ENCODE assay signal across 8 mouse cellular contexts in the genomic region with DNA sequence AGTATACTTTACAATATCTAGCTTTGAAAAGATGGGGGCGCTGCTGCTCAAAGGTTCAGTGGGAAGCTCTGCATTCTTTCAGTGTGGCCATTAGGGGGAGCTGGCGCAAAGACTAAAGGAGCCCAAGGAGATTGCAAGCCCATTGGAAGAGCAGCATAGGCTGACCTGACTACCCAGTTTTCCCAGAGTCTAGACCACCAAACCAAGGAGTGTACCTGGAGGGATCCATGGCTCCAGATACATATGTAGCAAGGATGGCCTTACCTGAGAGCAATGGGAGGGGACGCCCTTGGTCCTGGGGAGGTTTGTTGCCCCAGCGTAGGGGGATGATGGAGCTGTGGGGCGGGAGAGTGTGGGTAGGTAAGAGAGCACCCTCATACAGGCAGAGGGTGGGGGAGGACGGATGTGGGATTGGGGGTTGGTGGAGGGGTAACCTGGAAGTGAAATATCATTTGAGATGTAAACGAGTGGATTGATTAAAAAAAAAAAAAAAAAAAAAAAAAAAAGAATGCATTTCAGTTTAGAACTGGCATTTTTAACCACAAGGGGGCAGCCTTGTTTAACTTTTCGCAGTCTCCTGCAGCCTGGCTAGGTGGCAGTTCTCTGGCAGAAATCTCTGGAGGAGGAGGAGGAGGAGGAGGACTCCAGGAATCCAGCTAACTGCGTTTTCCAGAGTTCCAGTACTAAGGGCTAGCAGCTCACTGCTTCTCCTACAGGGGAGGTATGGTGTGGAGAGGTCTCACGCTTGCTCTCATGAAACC. TPM values are rescaled to one million over a fixed set of nuclear protein-coding genes. Genes with fewer than 3 reads are reported as not detected.
DNase-seq lines count a peak whose midpoint lies in the region; ATAC-seq and TF ChIP-seq lines count a peak whose summit lies in the region.

No protein-coding gene starts in this region.

- DNase-seq in CD4-positive helper T cell, adult 2 months (ENCODE audit: low read depth, low spot score), result peak; percentile 38
- peak; percentile 92 for DNase-seq in brain, adult 2 months (ENCODE audit: low read depth, low spot score)
- DNase-seq in kidney, postnatal 14 days, result peak; percentile 76
- peak; percentile 67 for DNase-seq in neural tube, embryonic 10.5 days (ENCODE audit: extremely low spot score, low spot score)

- H3K4me3 ChIP-seq in embryonic fibroblast, embryonic 13.5 days (ENCODE audit: insufficient read depth, low read length), result no peak overlapping the region
- no peak overlapping the region for H3K4me3 ChIP-seq in heart, embryonic 14.5 days (ENCODE audit: control insufficient read depth in 1 of 2, insufficient read depth in 1 of 2, low read depth in 1 of 2, low read length in 2 of 2)
- peak overlapping the region; percentile 9; the same call in 1 of the 2 replicates for H3K4me3 ChIP-seq in liver, embryonic 12.5 days
- no peak overlapping the region for H3K4me3 ChIP-seq in stomach, embryonic 16.5 days (replicated peaks; ENCODE audit: low read length)

- no peaks in the 10 kb centered on the region; the same call in 1 of the 2 replicates for H3K4me1 ChIP-seq in embryonic fibroblast, embryonic 13.5 days (ENCODE audit: control insufficient read depth, insufficient read depth, low read length)
- H3K4me1 ChIP-seq in heart, embryonic 14.5 days (ENCODE audit: control insufficient read depth in 2 of 2, insufficient read depth in 2 of 2, low read length in 2 of 2), result 0 out of 4 replicates have a peak, but pooled peaks cover 0 to 3% of the 10 kb centered on the region in 2 experiments
- H3K4me1 ChIP-seq in liver, embryonic 12.5 days, result peaks cover 3% of the 10 kb centered on the region; the same call in 1 of the 2 replicates
- no peaks in the 10 kb centered on the region for H3K4me1 ChIP-seq in stomach, embryonic 16.5 days (ENCODE audit: control insufficient read depth, insufficient read depth, low read length)

- no peaks in the 10 kb centered on the region for H3K27me3 ChIP-seq in heart, embryonic 14.5 days (ENCODE audit: control insufficient read depth, insufficient read depth, low read length)
- H3K27me3 ChIP-seq in liver, embryonic 12.5 days (replicated peaks), result peaks cover 22% of the 10 kb centered on the region; the same call in 1 of the 2 replicates
- no peaks in the 10 kb centered on the region for H3K27me3 ChIP-seq in stomach, embryonic 16.5 days (ENCODE audit: control insufficient read depth, insufficient read depth, low read length)

- no peak overlapping the region for H3K27ac ChIP-seq in embryonic fibroblast, embryonic 13.5 days (ENCODE audit: insufficient read depth, low read length)
- H3K27ac ChIP-seq in heart, embryonic 14.5 days (replicated peaks in 1 of 2; ENCODE audit: control insufficient read depth in 1 of 2, insufficient read depth in 1 of 2, low read depth in 2 of 2, low read length in 2 of 2), result no peak overlapping the region
- H3K27ac ChIP-seq in liver, embryonic 12.5 days, result no peak overlapping the region
- H3K27ac ChIP-seq in stomach, embryonic 16.5 days (ENCODE audit: low read length), result no peak overlapping the region

- H3K9me3 ChIP-seq in heart, embryonic 14.5 days (ENCODE audit: control insufficient read depth, low read length), result no peaks in the 10 kb centered on the region
- no peaks in the 10 kb centered on the region for H3K9me3 ChIP-seq in liver, embryonic 12.5 days (replicated peaks)
- H3K9me3 ChIP-seq in stomach, embryonic 16.5 days (replicated peaks; ENCODE audit: control insufficient read depth, low read length), result no peaks in the 10 kb centered on the region

- no peaks in the 10 kb centered on the region for H3K36me3 ChIP-seq in heart, embryonic 14.5 days (ENCODE audit: control insufficient read depth, insufficient read depth, low read length)
- no peaks in the 10 kb centered on the region for H3K36me3 ChIP-seq in liver, embryonic 12.5 days
- no peaks in the 10 kb centered on the region for H3K36me3 ChIP-seq in stomach, embryonic 16.5 days (ENCODE audit: control insufficient read depth, insufficient read depth, low read length)

- peak; percentile 47; the same call in 1 of the 2 replicates for ATAC-seq in heart, embryonic 14.5 days (ENCODE audit: insufficient number of reproducible peaks, insufficient read depth, low FRiP score, low read depth)
- peak; percentile 86 for ATAC-seq in liver, embryonic 12.5 days
- peak; percentile 79; the same call in 1 of the 2 replicates for ATAC-seq in stomach, embryonic 16.5 days (ENCODE audit: insufficient read depth, low FRiP score)

- no peak for TF ChIP-seq POLR2A in embryonic fibroblast, embryonic 13.5 days (IDR thresholded peaks at IDR 0.05; ENCODE audit: low read depth, low read length)

- TF ChIP-seq CTCF in embryonic fibroblast, embryonic 13.5 days (IDR thresholded peaks at IDR 0.05; ENCODE audit: borderline replicate concordance, insufficient read depth, low read length), result peak; percentile 63; the same call in 1 of the 2 replicates

- H3K4me2 ChIP-seq in heart, embryonic 14.5 days (ENCODE audit: low read length), result peak overlapping the region; percentile 43; the same call in 1 of the 2 replicates
- H3K4me2 ChIP-seq in liver, embryonic 12.5 days, result peak overlapping the region; percentile 56
- H3K4me2 ChIP-seq in stomach, embryonic 16.5 days (ENCODE audit: low read depth, low read length), result peak overlapping the region; percentile 48

- H3K9ac ChIP-seq in heart, embryonic 14.5 days (ENCODE audit: low read length), result no peak overlapping the region
- H3K9ac ChIP-seq in liver, embryonic 12.5 days, result no peak overlapping the region
- peak overlapping the region; percentile 5; the same call in 1 of the 2 replicates for H3K9ac ChIP-seq in stomach, embryonic 16.5 days (ENCODE audit: low read length)

- 24% methylated on average over 10 of the region's 10 CpGs for WGBS in heart, embryonic 14.5 days
- WGBS in liver, embryonic 12.5 days (ENCODE audit: insufficient replicate concordance), result 21% methylated on average over 10 of the region's 10 CpGs
- 21% methylated on average over 10 of the region's 10 CpGs for WGBS in stomach, embryonic 16.5 days

RNA-seq across cellular contexts. Expression of a gene that starts 9.5 kb away (rescaled TPM):
- polyA plus RNA-seq in embryonic fibroblast, embryonic 13.5 days (2011; ENCODE audit: insufficient read length, low read depth, missing spikeins), result 27.1 and 36.7 TPM in 2 replicates
- polyA plus RNA-seq in heart, embryonic 14.5 days (2014; fragmentation: Nextera tagmentation; extraction: Ambion mirVana), result 36.9 and 42.9 TPM in 2 replicates
- 60.4 and 64.9 TPM in 2 replicates for polyA plus RNA-seq in liver, embryonic 12.5 days (2016; fragmentation: Nextera tagmentation; extraction: Ambion mirVana)
- 40.3 and 47.1 TPM in 2 replicates for polyA plus RNA-seq in stomach, embryonic 16.5 days (2015; fragmentation: Nextera tagmentation; extraction: Ambion mirVana)

RNA-seq across cellular contexts. Expression of a gene that starts 59.7 kb away (rescaled TPM):
- polyA plus RNA-seq in embryonic fibroblast, embryonic 13.5 days (2011; ENCODE audit: insufficient read length, low read depth, missing spikeins), result 14.7 and 18.6 TPM in 2 replicates
- 30.8 and 33.7 TPM in 2 replicates for polyA plus RNA-seq in heart, embryonic 14.5 days (2014; fragmentation: Nextera tagmentation; extraction: Ambion mirVana)
- polyA plus RNA-seq in liver, embryonic 12.5 days (2016; fragmentation: Nextera tagmentation; extraction: Ambion mirVana), result 38.2 and 40.5 TPM in 2 replicates
- polyA plus RNA-seq in stomach, embryonic 16.5 days (2015; fragmentation: Nextera tagmentation; extraction: Ambion mirVana), result 24.0 and 31.3 TPM in 2 replicates

RNA-seq across cellular contexts. Expression of a gene that starts 59.8 kb away (rescaled TPM):
- polyA plus RNA-seq in embryonic fibroblast, embryonic 13.5 days (2011; ENCODE audit: insufficient read length, low read depth, missing spikeins), result 21.9 and 23.3 TPM in 2 replicates
- polyA plus RNA-seq in heart, embryonic 14.5 days (2014; fragmentation: Nextera tagmentation; extraction: Ambion mirVana), result 13.2 and 13.4 TPM in 2 replicates
- 11.2 and 12.9 TPM in 2 replicates for polyA plus RNA-seq in liver, embryonic 12.5 days (2016; fragmentation: Nextera tagmentation; extraction: Ambion mirVana)
- 14.1 and 16.0 TPM in 2 replicates for polyA plus RNA-seq in stomach, embryonic 16.5 days (2015; fragmentation: Nextera tagmentation; extraction: Ambion mirVana)

Comparison
In these comparisons a context has a peak if more than half of its experiments do, and no peak if none do; other contexts are left out.
1. DNase-seq: peak in every context shown above with its lines; median percentile 92 in brain, adult 2 months; 76 in kidney, postnatal 14 days; 67 in neural tube, embryonic 10.5 days; 38 in CD4-positive helper T cell, adult 2 months.